Mouse (Mus musculus): Measurements from ENCODE around the gene Ggta1. TPM values are rescaled to one million over a fixed set of nuclear protein-coding genes. Genes with fewer than 3 reads are reported as not detected.
A peak's percentile ranks its signal among the peaks of the same experiment; 100 is the strongest.

The Ggta1 gene
- polyA plus RNA-seq, 1 experiment from 2014 or later, result 7.4 TPM

GRCm38 (mm10) chr2:35443981-35444763, 18.9 kb downstream of the Ggta1 start:
- Histone ChIP-seq H3K4me3 (replicated peaks) (no peak overlapping the region), H3K4me2 (no peak overlapping the region), H3K27me3 (replicated peaks) (no peaks in the 10 kb centered on the region), H3K27ac (replicated peaks) (no peak overlapping the region; the same call in 1 of the 2 replicates), H3K36me3 (no peaks in the 10 kb centered on the region), H3K9ac (replicated peaks) (no peak overlapping the region), H3K4me1 (peaks cover 6% of the 10 kb centered on the region; the same call in 1 of the 2 replicates), H3K9me3 (replicated peaks) (no peaks in the 10 kb centered on the region)
- 63% methylated on average over 16 of the region's 16 CpGs for WGBS
- no peak for ATAC-seq (ENCODE audit: low FRiP score)

- Histone ChIP-seq H3K9ac (replicated peaks) (no peak overlapping the region), H3K36me3 (no peaks in the 10 kb centered on the region), H3K4me3 (replicated peaks) (no peak overlapping the region), H3K4me1 (peaks cover 6% of the 10 kb centered on the region; the same call in 1 of the 2 replicates), H3K27me3 (replicated peaks) (no peaks in the 10 kb centered on the region), H3K27ac (replicated peaks) (no peak overlapping the region), H3K4me2 (no peak overlapping the region), H3K9me3 (replicated peaks) (no peaks in the 10 kb centered on the region)
- no peak for ATAC-seq (ENCODE audit: low FRiP score)
- 68% methylated on average over 5 of the region's 5 CpGs for WGBS
Measured at GRCm38 (mm10) chr2:35443325-35443724, 19.7 kb downstream of the Ggta1 start.

GRCm38 (mm10) chr2:35442079-35442478, 21.0 kb downstream of the Ggta1 start:
- Histone ChIP-seq H3K9me3 (replicated peaks) (no peaks in the 10 kb centered on the region), H3K27ac (replicated peaks) (no peak overlapping the region), H3K4me3 (replicated peaks) (no peak overlapping the region), H3K4me1 (peaks cover 6% of the 10 kb centered on the region; the same call in 1 of the 2 replicates), H3K4me2 (no peak overlapping the region), H3K27me3 (replicated peaks) (no peaks in the 10 kb centered on the region), H3K36me3 (no peaks in the 10 kb centered on the region), H3K9ac (replicated peaks) (no peak overlapping the region)
- no peak for ATAC-seq (ENCODE audit: low FRiP score)
- 82% methylated on average over 6 of the region's 6 CpGs for WGBS

GRCm38 (mm10) chr2:35441419-35441818, 21.6 kb downstream of the Ggta1 start:
- Histone ChIP-seq H3K27ac (replicated peaks) (no peak overlapping the region), H3K9ac (replicated peaks) (no peak overlapping the region), H3K9me3 (replicated peaks) (no peaks in the 10 kb centered on the region), H3K4me2 (no peak overlapping the region), H3K4me3 (replicated peaks) (no peak overlapping the region), H3K36me3 (no peaks in the 10 kb centered on the region), H3K27me3 (replicated peaks) (no peaks in the 10 kb centered on the region), H3K4me1 (peaks cover 6% of the 10 kb centered on the region; the same call in 1 of the 2 replicates)
- ATAC-seq (ENCODE audit: low FRiP score), result no peak
- WGBS, result 84% methylated on average over 6 of the region's 6 CpGs

- H3K27ac ChIP-seq (replicated peaks), result no peak overlapping the region
- H3K4me2 ChIP-seq, result no peak overlapping the region
- H3K9ac ChIP-seq (replicated peaks), result no peak overlapping the region
- no peaks in the 10 kb centered on the region for H3K27me3 ChIP-seq (replicated peaks)
- H3K9me3 ChIP-seq (replicated peaks), result no peaks in the 10 kb centered on the region
- peaks cover 6% of the 10 kb centered on the region; the same call in 1 of the 2 replicates for H3K4me1 ChIP-seq
- no peak overlapping the region for H3K4me3 ChIP-seq (replicated peaks)
- H3K36me3 ChIP-seq, result no peaks in the 10 kb centered on the region
- ATAC-seq (ENCODE audit: low FRiP score), result no peak
- WGBS, result 80% methylated on average over 3 of the region's 3 CpGs
Measured at GRCm38 (mm10) chr2:35440480-35440879, 22.6 kb downstream of the Ggta1 start.

- WGBS, result 88% methylated on average over 2 of the region's 2 CpGs
- Histone ChIP-seq H3K27ac (replicated peaks) (no peak overlapping the region), H3K27me3 (replicated peaks) (no peaks in the 10 kb centered on the region), H3K9ac (replicated peaks) (no peak overlapping the region), H3K9me3 (replicated peaks) (no peaks in the 10 kb centered on the region), H3K4me1 (peaks cover 7% of the 10 kb centered on the region), H3K36me3 (no peaks in the 10 kb centered on the region), H3K4me2 (no peak overlapping the region), H3K4me3 (replicated peaks) (no peak overlapping the region)
- no peak for ATAC-seq (ENCODE audit: low FRiP score)
Measured at GRCm38 (mm10) chr2:35437796-35438195, 25.2 kb downstream of the Ggta1 start.

- Histone ChIP-seq H3K27ac (replicated peaks) (no peak overlapping the region), H3K4me1 (peaks cover 16% of the 10 kb centered on the region), H3K27me3 (replicated peaks) (no peaks in the 10 kb centered on the region), H3K9ac (replicated peaks) (no peak overlapping the region), H3K36me3 (no peaks in the 10 kb centered on the region), H3K4me3 (replicated peaks) (no peak overlapping the region), H3K9me3 (replicated peaks) (no peaks in the 10 kb centered on the region), H3K4me2 (no peak overlapping the region)
- no peak for ATAC-seq (ENCODE audit: low FRiP score)
- 87% methylated on average over 6 of the region's 6 CpGs for WGBS
Measured at GRCm38 (mm10) chr2:35434576-35435123, 28.4 kb downstream of the Ggta1 start.

GRCm38 (mm10) chr2:35433428-35433827, 29.6 kb downstream of the Ggta1 start:
- no peak for ATAC-seq (ENCODE audit: low FRiP score)
- H3K9ac ChIP-seq (replicated peaks), result no peak overlapping the region
- no peak overlapping the region for H3K4me2 ChIP-seq
- H3K27me3 ChIP-seq (replicated peaks), result no peaks in the 10 kb centered on the region
- no peaks in the 10 kb centered on the region for H3K9me3 ChIP-seq (replicated peaks)
- no peaks in the 10 kb centered on the region for H3K36me3 ChIP-seq
- no peak overlapping the region; the same call in 1 of the 2 replicates for H3K27ac ChIP-seq (replicated peaks)
- 66% methylated on average over 4 of the region's 4 CpGs for WGBS
- peaks cover 16% of the 10 kb centered on the region for H3K4me1 ChIP-seq
- no peak overlapping the region for H3K4me3 ChIP-seq (replicated peaks)

GRCm38 (mm10) chr2:35432472-35432871, 30.6 kb downstream of the Ggta1 start:
- Histone ChIP-seq H3K4me2 (no peak overlapping the region), H3K27ac (replicated peaks) (peak overlapping the region; percentile 10)
- no peak for ATAC-seq (ENCODE audit: low FRiP score)

GRCm38 (mm10) chr2:35432011-35432410, 31.0 kb downstream of the Ggta1 start:
- no peaks in the 10 kb centered on the region for H3K27me3 ChIP-seq (replicated peaks)
- peak; percentile 64; the same call in 1 of the 2 replicates for ATAC-seq (ENCODE audit: low FRiP score)
- no peaks in the 10 kb centered on the region for H3K36me3 ChIP-seq
- H3K4me3 ChIP-seq (replicated peaks), result no peak overlapping the region
- no peaks in the 10 kb centered on the region for H3K9me3 ChIP-seq (replicated peaks)
- H3K27ac ChIP-seq (replicated peaks), result peak overlapping the region; percentile 10; the same call in 1 of the 2 replicates
- H3K4me2 ChIP-seq, result no peak overlapping the region
- H3K4me1 ChIP-seq, result peaks cover 16% of the 10 kb centered on the region
- WGBS, result 18% methylated on average over 7 of the region's 7 CpGs
- no peak overlapping the region for H3K9ac ChIP-seq (replicated peaks)

More at GRCm38 (mm10) chr2:35432472-35432871, 30.6 kb downstream of the Ggta1 start:
- H3K4me3 ChIP-seq (replicated peaks), result no peak overlapping the region
- H3K9me3 ChIP-seq (replicated peaks), result no peaks in the 10 kb centered on the region
- H3K9ac ChIP-seq (replicated peaks), result no peak overlapping the region
- no peaks in the 10 kb centered on the region for H3K36me3 ChIP-seq
- WGBS, result 31% methylated on average over 7 of the region's 7 CpGs
- H3K27me3 ChIP-seq (replicated peaks), result no peaks in the 10 kb centered on the region
- H3K4me1 ChIP-seq, result peaks cover 16% of the 10 kb centered on the region

- no peaks in the 10 kb centered on the region for H3K9me3 ChIP-seq (replicated peaks)
- H3K4me3 ChIP-seq (replicated peaks), result no peak overlapping the region
- no peak overlapping the region for H3K4me2 ChIP-seq
- no peak overlapping the region for H3K27ac ChIP-seq (replicated peaks)
- H3K36me3 ChIP-seq, result no peaks in the 10 kb centered on the region
- no peak overlapping the region for H3K9ac ChIP-seq (replicated peaks)
- ATAC-seq (ENCODE audit: low FRiP score), result no peak
- no peaks in the 10 kb centered on the region for H3K27me3 ChIP-seq (replicated peaks)
- H3K4me1 ChIP-seq, result peaks cover 16% of the 10 kb centered on the region
- 91% methylated on average over 8 of the region's 8 CpGs for WGBS
Measured at GRCm38 (mm10) chr2:35430806-35431205, 32.2 kb downstream of the Ggta1 start.

All from neural tube, embryonic 15.5 days (tissue).